Mouse (Mus musculus) forebrain, embryonic 15.5 days (tissue): Measurements from ENCODE around the gene Gtpbp1. TPM values are rescaled to one million over a fixed set of nuclear protein-coding genes. Genes with fewer than 3 reads are reported as not detected.

Experiments used
- ATAC-seq: fragments of 200-750 bp; cut with Nextera tagmentation; replicated peaks from 2 replicates; pipeline ENCODE4 v1.8.0; 2017; ENCODE audit warnings: mild to moderate bottlenecking, moderate TSS enrichment, moderate library complexity
- H3K27ac ChIP-seq: fragments of 300-500 bp; sonication (generic); replicated peaks from 2 replicates; pipeline ENCODE4 v1.5.1; 2015; ENCODE audit warnings: mild to moderate bottlenecking, inconsistent platforms
- H3K27me3 ChIP-seq: fragments of 300-500 bp; sonication (generic); 2 replicates; pipeline ENCODE4 v1.6.1; 2015; ENCODE audit warnings: inconsistent platforms
- H3K36me3 ChIP-seq: fragments of 300-500 bp; sonication (generic); 2 replicates; pipeline ENCODE4 v1.6.1; 2015; ENCODE audit warnings: mild to moderate bottlenecking, inconsistent platforms
- H3K4me1 ChIP-seq: fragments of 300-500 bp; sonication (generic); 2 replicates; pipeline ENCODE4 v1.6.1; 2015; ENCODE audit warnings: inconsistent platforms
- H3K4me2 ChIP-seq: fragments of 300-500 bp; sonication (generic); replicated peaks from 2 replicates; pipeline ENCODE4 v1.6.1; 2015; ENCODE audit warnings: mild to moderate bottlenecking, inconsistent platforms
- H3K4me3 ChIP-seq: fragments of 300-500 bp; sonication (generic); 2 replicates; pipeline ENCODE4 v1.5.1; 2015; ENCODE audit warnings: mild to moderate bottlenecking, inconsistent platforms
- H3K9ac ChIP-seq: fragments of 300-500 bp; sonication (generic); replicated peaks from 2 replicates; pipeline ENCODE4 v1.6.1; 2015; ENCODE audit warnings: mild to moderate bottlenecking, inconsistent platforms
- H3K9me3 ChIP-seq: fragments of 300-500 bp; sonication (generic); 2 replicates; pipeline ENCODE4 v1.6.1; 2016; ENCODE audit warnings: inconsistent platforms
- WGBS: fragments of 180-500 bp; shearing (Covaris S2); methylation state at CpG from one replicate; pipeline ENCODE4 v1.1.7; 2015; ENCODE audit warnings: mixed read lengths; 5-methylcytosine and 5-hydroxymethylcytosine counted together
- polyA plus RNA-seq: library from polyadenylated mRNA; unstranded; fragments of >200 nt; fragmentation: Nextera tagmentation; extraction: Ambion mirVana; gene quantifications from 2 replicates; pipeline ENCODE4 v1.2.1, GENCODE M21; 2015

Gtpbp1 gene
- polyA plus RNA-seq: 53.9 and 58.0 TPM in 2 replicates

GRCm38 (mm10) chr15:79690426-79691022 is at the start of gene Gtpbp1:
TSS of gene Gtpbp1 (plus strand) at chr15:79690845.
- H3K36me3 ChIP-seq: 0 out of 2 replicates have a peak, but pooled peaks cover 4% of the 10 kb centered on the region
- no peaks in the 10 kb centered on the region for H3K9me3 ChIP-seq
- peak within 1 kb of the TSS; percentile 87 for H3K4me3 ChIP-seq
- peak within 1 kb of the TSS; percentile 90 for H3K27ac ChIP-seq
- under 1% methylated on average over 45 of the region's 45 CpGs for WGBS
- peak; percentile 98 for ATAC-seq
- peak within 1 kb of the TSS; percentile 87 for H3K4me2 ChIP-seq
- H3K9ac ChIP-seq: peak within 1 kb of the TSS; percentile 82
- H3K4me1 ChIP-seq: peaks cover 50% of the 10 kb centered on the region
- H3K27me3 ChIP-seq: no peaks in the 10 kb centered on the region

GRCm38 (mm10) chr15:79641135-79641817 is 49.4 kb upstream of the Gtpbp1 start:
- Histone ChIP-seq H3K4me1 (no peaks in the 10 kb centered on the region), H3K27ac (no peak overlapping the region), H3K9ac (no peak overlapping the region), H3K4me3 (no peak overlapping the region), H3K27me3 (no peaks in the 10 kb centered on the region), H3K36me3 (peaks cover 56% of the 10 kb centered on the region), H3K4me2 (no peak overlapping the region), H3K9me3 (no peaks in the 10 kb centered on the region)
- WGBS: 82% methylated on average over 11 of the region's 12 CpGs
- ATAC-seq: no peak

GRCm38 (mm10) chr15:79645483-79645882 is 45.2 kb upstream of the Gtpbp1 start:
- no peak overlapping the region for H3K4me2 ChIP-seq
- no peak overlapping the region for H3K9ac ChIP-seq
- no peaks in the 10 kb centered on the region for H3K27me3 ChIP-seq
- no peak for ATAC-seq
- H3K4me1 ChIP-seq: no peaks in the 10 kb centered on the region
- WGBS: 81% methylated on average over 2 of the region's 2 CpGs
- H3K9me3 ChIP-seq: no peaks in the 10 kb centered on the region
- H3K27ac ChIP-seq: no peak overlapping the region
- H3K4me3 ChIP-seq: no peak overlapping the region
- H3K36me3 ChIP-seq: peaks cover 49% of the 10 kb centered on the region

- 91% methylated on average over 12 of the region's 12 CpGs for WGBS
- no peak for ATAC-seq
- H3K9me3 ChIP-seq: no peaks in the 10 kb centered on the region
- H3K4me2 ChIP-seq: no peak overlapping the region
- H3K4me1 ChIP-seq: no peaks in the 10 kb centered on the region
- H3K36me3 ChIP-seq: peaks cover 30% of the 10 kb centered on the region
- no peak overlapping the region for H3K4me3 ChIP-seq
- no peak overlapping the region for H3K27ac ChIP-seq
- no peaks in the 10 kb centered on the region for H3K27me3 ChIP-seq
- H3K9ac ChIP-seq: no peak overlapping the region
Observed at GRCm38 (mm10) chr15:79648130-79648529, 42.5 kb upstream of the Gtpbp1 start.

- H3K4me1 ChIP-seq: no peaks in the 10 kb centered on the region
- peaks cover 28% of the 10 kb centered on the region for H3K36me3 ChIP-seq
- H3K4me2 ChIP-seq: no peak overlapping the region
- H3K27me3 ChIP-seq: no peaks in the 10 kb centered on the region
- H3K9me3 ChIP-seq: no peaks in the 10 kb centered on the region
- no peak overlapping the region for H3K9ac ChIP-seq
- H3K4me3 ChIP-seq: no peak overlapping the region
- ATAC-seq: 0 out of 2 replicates have a peak, but pooled peaks have one; percentile 51
- H3K27ac ChIP-seq: no peak overlapping the region
Observed at GRCm38 (mm10) chr15:79650569-79650968, 40.1 kb upstream of the Gtpbp1 start.

- H3K27ac ChIP-seq: no peak overlapping the region
- no peak for ATAC-seq
- H3K27me3 ChIP-seq: no peaks in the 10 kb centered on the region
- H3K4me2 ChIP-seq: no peak overlapping the region
- H3K36me3 ChIP-seq: peaks cover 24% of the 10 kb centered on the region
- peaks cover under 1% of the 10 kb centered on the region; the same call in 1 of the 2 replicates for H3K4me1 ChIP-seq
- WGBS: 80% methylated on average over 4 of the region's 4 CpGs
- no peak overlapping the region for H3K4me3 ChIP-seq
- H3K9me3 ChIP-seq: no peaks in the 10 kb centered on the region
- H3K9ac ChIP-seq: no peak overlapping the region
Observed at GRCm38 (mm10) chr15:79651481-79651880, 39.2 kb upstream of the Gtpbp1 start.

- H3K4me1 ChIP-seq: peaks cover 14% of the 10 kb centered on the region
- H3K36me3 ChIP-seq: peaks cover 4% of the 10 kb centered on the region; the same call in 1 of the 2 replicates
- WGBS: 94% methylated on average over 14 of the region's 14 CpGs
- H3K9ac ChIP-seq: no peak overlapping the region
- no peak overlapping the region for H3K4me3 ChIP-seq
- H3K27ac ChIP-seq: no peak overlapping the region
- no peak for ATAC-seq
- no peaks in the 10 kb centered on the region for H3K9me3 ChIP-seq
- H3K27me3 ChIP-seq: no peaks in the 10 kb centered on the region
- H3K4me2 ChIP-seq: no peak overlapping the region
Observed at GRCm38 (mm10) chr15:79656451-79656850, 34.2 kb upstream of the Gtpbp1 start.

- H3K4me3 ChIP-seq: peak overlapping the region; percentile 66
- ATAC-seq: no peak; the same call in 1 of the 2 replicates
- H3K9me3 ChIP-seq: no peaks in the 10 kb centered on the region
- H3K4me1 ChIP-seq: peaks cover 14% of the 10 kb centered on the region
- peak overlapping the region; percentile 59 for H3K4me2 ChIP-seq
- peak overlapping the region; percentile 96 for H3K9ac ChIP-seq
- H3K27me3 ChIP-seq: no peaks in the 10 kb centered on the region
- peak overlapping the region; percentile 98 for H3K27ac ChIP-seq
- 2% methylated on average over 16 of the region's 16 CpGs for WGBS
- H3K36me3 ChIP-seq: peaks cover 8% of the 10 kb centered on the region; the same call in 1 of the 2 replicates
Observed at GRCm38 (mm10) chr15:79657837-79658530, 32.7 kb upstream of the Gtpbp1 start.

GRCm38 (mm10) chr15:79658531-79659375 is 31.9 kb upstream of the Gtpbp1 start, which contains the start of the genes Fam227a and Cby1:
TSS of gene Fam227a (minus strand) at chr15:79658956.
TSS of gene Cby1 (plus strand) at chr15:79659199.
- Histone ChIP-seq H3K4me1 (peaks cover 14% of the 10 kb centered on the region), H3K27me3 (no peaks in the 10 kb centered on the region), H3K27ac (peak within 1 kb of the TSS; percentile 98), H3K36me3 (peaks cover 8% of the 10 kb centered on the region; the same call in 1 of the 2 replicates), H3K4me2 (peak within 1 kb of the TSS; percentile 59), H3K9ac (peak within 1 kb of the TSS; percentile 96), H3K9me3 (no peaks in the 10 kb centered on the region), H3K4me3 (peak within 1 kb of the TSS; percentile 66)
- peak; percentile 88 for ATAC-seq
- WGBS: under 1% methylated on average over 55 of the region's 55 CpGs

- no peak overlapping the region for H3K4me2 ChIP-seq
- H3K27ac ChIP-seq: no peak overlapping the region
- H3K9me3 ChIP-seq: no peaks in the 10 kb centered on the region
- H3K36me3 ChIP-seq: peaks cover 22% of the 10 kb centered on the region
- no peak for ATAC-seq
- WGBS: 76% methylated on average over 4 of the region's 4 CpGs
- H3K4me1 ChIP-seq: peaks cover 10% of the 10 kb centered on the region
- H3K27me3 ChIP-seq: no peaks in the 10 kb centered on the region
- no peak overlapping the region for H3K9ac ChIP-seq
- H3K4me3 ChIP-seq: no peak overlapping the region
Observed at GRCm38 (mm10) chr15:79661852-79662251, 28.8 kb upstream of the Gtpbp1 start.

GRCm38 (mm10) chr15:79664666-79665065 is 26.0 kb upstream of the Gtpbp1 start:
- no peaks in the 10 kb centered on the region for H3K27me3 ChIP-seq
- ATAC-seq: no peak
- peaks cover 8% of the 10 kb centered on the region for H3K4me1 ChIP-seq
- no peak overlapping the region for H3K9ac ChIP-seq
- 96% methylated on average over 8 of the region's 8 CpGs for WGBS
- H3K4me3 ChIP-seq: no peak overlapping the region
- H3K36me3 ChIP-seq: peaks cover 31% of the 10 kb centered on the region
- H3K27ac ChIP-seq: no peak overlapping the region
- no peak overlapping the region for H3K4me2 ChIP-seq
- no peaks in the 10 kb centered on the region for H3K9me3 ChIP-seq
